Mouse (Mus musculus) frontal cortex, postnatal 25 days (tissue): ENCODE data around the gene Hsp90ab1.
A peak's percentile ranks its signal among the peaks of the same experiment; 100 is the strongest.

ENCODE experiments used
- DNase-seq, 2 experiments: peaks; one replicate each; pipeline ENCODE4 v3.0.0; 2022; ENCODE audit warnings: low spot score in 2 of 2

Gene Hsp90ab1

DNA sequence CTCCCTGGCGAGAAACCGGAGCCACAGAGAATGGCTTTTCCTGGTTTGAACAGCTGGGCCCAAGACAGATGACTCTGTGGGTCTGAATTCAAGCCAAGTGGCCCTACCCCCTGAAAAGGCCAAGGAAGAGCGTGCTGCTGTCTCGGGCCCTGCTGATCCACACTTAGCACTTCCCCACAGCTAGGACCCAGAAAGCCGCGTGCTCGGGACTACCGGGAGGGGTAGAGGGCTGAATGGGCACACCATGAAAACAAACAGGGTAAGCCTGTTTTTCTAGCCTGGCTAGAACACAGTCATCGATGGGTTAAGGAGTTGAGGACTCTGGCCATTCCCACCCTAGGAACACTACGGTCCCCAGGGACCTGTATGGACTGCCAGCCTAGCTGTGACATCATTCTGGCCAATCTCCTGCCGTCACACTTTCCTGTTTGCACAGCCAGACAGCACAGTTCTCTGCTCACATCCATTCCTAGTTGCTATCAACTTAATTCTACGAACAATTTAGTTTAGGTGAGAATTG, 7.9 kb upstream of the Hsp90ab1 start:
- DNase-seq, result no peak

DNA sequence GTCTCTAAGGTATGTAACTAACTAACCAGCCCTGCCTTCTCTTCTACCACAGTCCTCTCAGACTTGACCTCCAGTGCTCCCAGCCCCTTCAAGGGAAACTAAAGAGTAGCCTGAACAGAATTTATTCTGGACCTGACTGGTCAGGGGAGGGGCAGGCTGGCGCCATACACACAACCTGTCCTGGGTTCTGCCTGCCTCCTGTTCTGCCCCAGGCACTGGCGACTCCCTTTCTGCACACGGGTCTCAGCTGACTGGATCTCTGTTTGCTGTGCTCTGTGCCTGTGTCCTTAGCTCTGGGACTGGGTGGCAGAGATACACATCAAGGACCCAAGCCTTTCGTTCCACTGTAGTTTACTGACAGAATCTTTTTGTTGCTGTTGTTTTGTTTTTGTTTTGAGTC, 6.5 kb upstream of the Hsp90ab1 start:
- no peak for DNase-seq

DNA sequence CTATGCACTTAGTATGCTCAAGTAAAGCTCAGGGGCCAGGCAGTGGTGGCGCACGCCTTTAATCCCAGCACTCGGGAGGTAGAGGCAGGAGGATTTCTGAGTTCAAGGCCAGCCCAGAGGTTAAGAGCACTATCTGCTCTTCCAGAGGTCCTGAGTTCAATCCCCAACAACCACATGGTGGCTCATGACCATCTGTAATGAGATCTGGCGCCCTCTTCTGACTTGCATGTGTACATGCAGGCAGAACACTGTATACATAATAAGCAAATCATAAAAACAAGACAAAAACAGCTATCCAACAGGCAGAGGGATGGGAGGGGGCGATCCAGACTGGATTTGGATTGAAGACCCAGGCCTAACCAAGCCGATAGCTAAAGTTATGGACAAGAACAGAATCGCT, 5.8 kb upstream of the Hsp90ab1 start:
- DNase-seq, result no peak

- DNase-seq, result no peak
Observed at GRCm38 (mm10) chr17:45578242-45578641, 5.2 kb upstream of the Hsp90ab1 start.

DNA sequence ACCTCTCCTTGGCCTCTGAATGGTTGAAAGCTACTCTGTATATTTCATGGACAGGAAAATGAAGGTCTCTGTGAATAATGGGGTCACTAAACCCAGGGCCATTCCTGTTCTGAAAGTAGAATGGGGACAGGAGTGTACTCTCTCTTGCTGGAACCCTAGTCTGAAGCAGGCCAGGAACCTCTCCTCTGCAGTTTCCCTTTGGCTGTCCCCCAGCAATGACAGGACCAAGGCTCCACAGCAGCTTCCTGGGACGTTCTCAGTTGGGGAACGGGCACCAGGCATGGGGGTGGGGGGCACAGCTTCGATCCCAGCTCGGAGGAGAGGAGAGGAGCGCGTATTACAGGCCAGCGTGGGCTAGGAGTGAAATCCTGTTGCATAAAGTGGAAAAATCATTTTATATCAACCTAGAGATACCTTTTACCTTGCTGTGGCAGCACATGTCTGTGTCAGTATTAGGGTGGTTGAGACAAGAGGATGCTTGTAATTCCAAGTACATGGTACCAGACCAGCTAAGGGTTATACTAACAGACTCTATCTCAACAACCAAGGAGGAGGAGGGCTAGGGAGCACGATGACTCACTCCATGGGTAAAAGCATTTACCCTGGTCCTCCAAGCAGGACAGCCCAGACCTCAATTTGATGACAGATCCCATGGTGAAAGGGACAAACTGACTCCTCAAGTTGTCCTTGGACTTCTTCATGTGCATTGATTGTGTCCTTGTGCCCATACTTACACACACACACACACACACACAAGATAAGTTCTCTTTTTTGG, 2.2 kb upstream of the Hsp90ab1 start:
- DNase-seq, result no peak

- DNase-seq, result peak; percentile 65 to 67
Observed at GRCm38 (mm10) chr17:45574129-45574761, 1.2 kb upstream of the Hsp90ab1 start.

DNA sequence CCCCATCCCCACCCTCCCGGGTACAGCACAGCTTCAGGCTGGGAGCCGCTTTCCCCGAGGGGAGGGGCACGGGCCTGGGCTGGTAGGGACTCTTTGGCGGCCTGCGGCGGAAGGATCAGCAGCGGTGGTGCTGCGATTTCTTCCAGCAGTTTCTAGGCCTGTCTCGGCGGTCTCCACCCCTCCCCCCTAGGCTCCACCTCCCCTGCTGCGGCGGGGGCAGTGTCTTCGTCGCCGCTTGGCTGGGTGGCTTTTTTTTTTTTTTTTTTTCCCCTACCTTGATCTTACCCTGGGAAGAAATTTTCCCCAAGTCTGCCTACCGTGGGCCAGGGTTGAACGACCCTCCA, 681 bp upstream of the Hsp90ab1 start:
- DNase-seq, result peak; percentile 97 to 98

GRCm38 (mm10) chr17:45572103-45573086, 676 bp downstream of the Hsp90ab1 start:
- peak in 1 of 2 experiments; percentile 55 for DNase-seq

GRCm38 (mm10) chr17:45569999-45570398, 3.1 kb downstream of the Hsp90ab1 start:
- no peak for DNase-seq

GRCm38 (mm10) chr17:45568990-45569389, 4.1 kb downstream of the Hsp90ab1 start:
- no peak for DNase-seq

DNA sequence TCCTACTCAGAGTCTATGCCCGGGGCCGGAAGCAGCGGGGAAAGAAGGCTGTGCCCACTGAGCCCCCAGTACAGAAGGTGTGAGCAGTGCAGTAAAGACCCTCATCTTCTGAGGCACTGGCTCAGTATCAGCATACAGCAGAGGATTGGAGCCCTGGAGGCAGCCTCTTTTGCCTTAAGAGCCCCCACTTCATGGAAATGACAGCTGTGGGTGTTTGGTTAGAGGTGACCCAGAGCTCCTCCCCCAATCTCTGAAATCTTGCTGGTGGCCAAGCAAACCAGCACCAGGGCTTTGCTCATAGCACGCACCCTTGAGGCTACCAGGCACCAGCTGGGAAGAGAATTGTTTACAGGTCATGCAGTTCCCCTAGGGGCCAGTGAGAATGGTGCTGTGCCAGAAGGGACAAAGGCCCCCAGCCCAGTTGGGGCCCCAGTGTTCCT, 5.9 kb downstream of the Hsp90ab1 start:
- DNase-seq, result no peak

- DNase-seq, result no peak
Observed at GRCm38 (mm10) chr17:45566360-45567161, 6.5 kb downstream of the Hsp90ab1 start.

DNA sequence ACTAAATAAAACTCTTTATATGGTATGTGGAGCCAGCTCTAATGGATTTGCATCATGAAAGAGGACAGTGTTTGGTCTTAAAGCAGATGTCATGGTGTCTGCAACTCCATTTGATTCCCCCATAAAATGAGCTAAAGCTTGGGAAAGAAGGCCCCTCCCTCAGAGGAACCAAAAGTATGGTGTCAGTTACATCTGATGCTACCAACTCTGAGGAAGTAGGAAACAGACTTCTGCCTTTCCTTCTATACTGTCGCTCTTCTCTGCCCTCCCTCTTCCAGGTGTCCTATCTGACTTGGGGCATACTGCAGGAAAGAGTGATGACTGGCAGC, 7.1 kb downstream of the Hsp90ab1 start:
- no peak for DNase-seq

DNA sequence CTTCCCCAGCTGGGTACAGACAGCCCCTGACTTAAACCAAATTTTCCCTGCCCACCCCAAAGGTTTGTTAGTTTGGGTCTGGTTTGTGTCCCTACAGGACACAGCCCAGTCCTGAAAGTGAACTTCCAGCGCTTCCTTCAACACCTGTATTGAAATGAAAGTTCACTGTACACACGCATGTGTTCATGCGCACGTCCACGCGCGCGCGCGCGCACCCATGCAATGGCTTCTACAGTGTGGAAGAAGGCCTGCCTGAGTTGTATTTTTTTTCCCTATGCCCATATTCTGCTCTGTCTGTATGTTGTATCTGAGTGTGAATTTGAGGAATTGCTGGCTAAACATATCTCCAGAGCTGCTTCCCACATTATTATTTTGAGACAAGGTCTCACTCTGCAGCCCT, 8.0 kb downstream of the Hsp90ab1 start:
- DNase-seq, result no peak

DNA sequence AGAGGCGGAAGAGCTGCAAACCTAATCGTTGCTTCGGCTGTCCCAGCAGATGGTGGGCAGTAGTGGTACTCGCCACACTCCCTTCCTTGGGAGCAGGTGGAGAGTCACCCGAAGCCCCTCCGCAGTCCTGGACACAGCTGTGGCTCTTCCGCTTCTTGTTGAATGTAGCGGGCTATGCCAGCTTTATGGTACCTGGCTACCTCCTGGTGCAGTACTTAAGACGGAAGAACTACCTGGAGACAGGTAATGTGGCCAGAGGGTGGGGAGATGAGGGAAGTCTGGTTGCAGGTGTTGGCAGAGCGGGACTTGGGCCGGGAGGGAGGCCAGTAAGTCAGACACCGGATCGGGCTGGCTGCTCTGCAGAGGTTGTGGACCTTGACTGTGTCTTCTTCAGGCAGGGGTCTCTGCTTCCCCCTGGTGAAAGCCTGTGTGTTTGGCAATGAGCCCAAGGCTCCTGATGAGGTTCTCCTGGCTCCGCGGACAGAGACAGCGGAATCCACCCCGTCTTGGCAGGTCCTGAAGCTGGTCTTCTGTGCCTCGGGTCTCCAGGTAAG, 8.5 kb downstream of the Hsp90ab1 start:
- DNase-seq, result no peak

DNA sequence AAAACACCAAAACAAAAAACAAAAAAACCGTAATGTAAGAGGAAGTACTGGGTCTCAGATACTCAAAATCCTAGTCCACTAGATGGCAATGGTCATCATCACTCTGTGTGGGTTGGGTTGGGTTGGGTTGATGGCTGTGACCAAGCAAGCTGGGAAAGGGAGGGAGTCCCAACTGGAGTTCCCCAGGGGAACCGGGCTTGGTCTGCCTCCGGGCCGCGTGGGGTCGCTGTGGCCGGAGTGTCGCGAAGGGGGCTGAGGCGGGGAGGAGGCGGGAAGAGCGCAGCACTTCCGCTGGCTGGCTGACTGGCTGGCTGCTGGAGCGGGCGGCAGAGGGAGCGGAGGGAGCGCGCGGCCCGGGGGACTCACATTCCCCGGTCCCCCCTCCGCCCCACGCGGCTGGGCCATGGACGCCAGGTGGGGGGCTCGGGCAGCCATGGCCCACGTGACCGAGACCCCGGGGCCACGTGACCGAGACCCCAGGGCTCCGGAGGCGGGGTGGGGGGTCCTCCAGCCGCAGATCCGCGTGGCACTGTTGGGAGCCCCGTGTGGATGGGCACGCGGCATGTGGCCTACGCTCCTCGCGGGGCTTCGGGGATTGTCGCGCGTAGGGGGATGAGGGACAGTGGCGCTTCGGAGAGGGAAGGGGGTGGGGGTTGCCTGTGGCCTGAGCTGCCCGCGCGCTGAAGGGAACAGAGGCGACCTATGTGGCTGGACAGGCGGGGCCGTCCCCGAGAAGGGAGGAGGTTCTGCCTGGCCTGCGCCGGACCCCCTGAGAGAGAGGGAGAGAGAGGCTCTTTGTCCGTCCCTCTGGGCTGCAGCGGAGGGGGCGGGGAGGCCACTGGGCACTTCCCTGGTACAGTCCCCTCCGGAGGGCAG, 9.2 kb downstream of the Hsp90ab1 start, which contains the start of gene Slc35b2:
Gene Slc35b2, plus strand, starts transcription at position 220 of the 876 bp plus-strand sequence.
- DNase-seq, result peak; percentile 71 to 80

DNA sequence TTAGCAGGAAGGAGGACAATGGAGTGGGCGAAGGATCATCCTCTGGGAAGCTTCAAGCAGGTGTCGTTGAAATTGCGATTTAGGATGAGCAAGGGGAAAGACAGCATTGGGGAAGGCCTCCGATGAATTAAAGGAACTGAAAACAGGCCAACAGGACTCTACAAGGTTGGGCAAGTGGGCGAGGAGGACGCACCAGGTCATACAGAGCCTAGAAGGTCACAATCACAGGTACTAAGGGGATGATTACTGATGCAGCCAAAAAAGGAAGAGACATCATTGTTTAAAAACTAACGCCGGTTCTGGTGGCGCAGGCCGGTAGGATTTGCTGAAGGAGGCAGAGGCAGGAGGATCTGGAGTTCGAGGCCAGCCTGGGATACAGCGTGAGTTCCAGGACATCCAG, 9.9 kb downstream of the Hsp90ab1 start:
- no peak for DNase-seq

DNA sequence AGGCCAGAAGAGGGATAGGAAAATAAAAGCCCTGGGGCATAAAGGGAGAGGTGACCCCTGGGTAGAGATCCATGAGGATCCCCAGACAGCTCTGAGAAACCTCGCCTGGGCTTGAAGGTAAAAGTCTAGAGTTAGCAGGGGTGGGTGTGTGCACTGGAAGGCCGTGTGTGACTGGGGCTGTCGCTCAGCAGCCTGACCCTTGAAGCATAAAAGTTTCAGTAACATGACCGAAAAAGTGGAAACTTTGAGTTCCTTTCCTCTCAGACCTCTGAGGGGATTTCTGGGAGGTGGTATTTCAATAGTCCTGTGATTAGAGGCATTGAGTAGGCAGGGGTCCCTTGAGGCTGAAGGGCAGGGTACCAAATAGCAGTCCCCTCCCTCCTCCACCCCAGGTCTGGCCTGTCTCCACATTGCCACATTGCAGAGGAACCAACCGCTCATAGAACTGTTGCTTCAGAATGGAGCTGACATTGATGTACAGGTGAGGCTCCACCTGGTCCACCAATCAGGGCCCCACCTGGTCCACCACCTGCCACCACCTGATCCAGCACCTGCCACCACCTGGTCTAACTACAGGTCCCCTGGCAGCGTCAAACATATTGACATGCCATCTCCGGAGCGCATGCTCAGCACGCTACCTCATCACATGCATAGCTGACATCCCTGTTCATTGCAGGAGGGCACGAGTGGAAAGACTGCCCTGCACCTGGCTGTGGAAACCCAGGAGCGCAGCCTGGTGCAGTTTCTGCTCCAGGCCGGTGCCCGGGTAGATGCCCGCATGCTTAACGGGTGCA, 13.1 kb downstream of the Hsp90ab1 start:
- DNase-seq, result no peak
